Mouse (Mus musculus) embryonic fibroblast, embryonic 13.5 days (primary cell): ENCODE data around the gene Gipr. TPM values are rescaled to one million over a fixed set of nuclear protein-coding genes. Genes with fewer than 3 reads are reported as not detected.

Experiments used
- H3K27ac ChIP-seq: 2 replicates; pipeline ENCODE4 v1.5.1; 2012; ENCODE audit warnings: low read length, control low read depth, inconsistent platforms; ENCODE audit not compliant: insufficient read depth
- H3K4me1 ChIP-seq: 2 replicates; pipeline ENCODE4 v1.6.1; 2011; ENCODE audit warnings: low read length; ENCODE audit not compliant: control insufficient read depth, insufficient read depth
- H3K4me3 ChIP-seq: 2 replicates; pipeline ENCODE4 v1.5.1; 2011; ENCODE audit warnings: mild to moderate bottlenecking, control low read depth, low read length; ENCODE audit not compliant: insufficient read depth
- CTCF ChIP-seq: IDR thresholded peaks from 2 replicates; pipeline ENCODE4 v1.5.1; 2011; ENCODE audit warnings: mild to moderate bottlenecking, control low read depth, low read length, moderate library complexity, borderline replicate concordance; ENCODE audit not compliant: insufficient read depth
- POLR2A ChIP-seq: IDR thresholded peaks from 2 replicates; pipeline ENCODE4 v1.6.1; 2011; ENCODE audit warnings: low read depth, mild to moderate bottlenecking, control low read depth, low read length, moderate library complexity
- polyA plus RNA-seq: library from polyadenylated mRNA; stranded (reverse); fragments of >200 nt; gene quantifications from 2 replicates; pipeline ENCODE4 v1.2.4, GENCODE M21; 2011; ENCODE audit warnings: low read depth; ENCODE audit not compliant: missing spikeins, insufficient read length

The Gipr gene
- polyA plus RNA-seq = not detected in 2 replicates

DNA sequence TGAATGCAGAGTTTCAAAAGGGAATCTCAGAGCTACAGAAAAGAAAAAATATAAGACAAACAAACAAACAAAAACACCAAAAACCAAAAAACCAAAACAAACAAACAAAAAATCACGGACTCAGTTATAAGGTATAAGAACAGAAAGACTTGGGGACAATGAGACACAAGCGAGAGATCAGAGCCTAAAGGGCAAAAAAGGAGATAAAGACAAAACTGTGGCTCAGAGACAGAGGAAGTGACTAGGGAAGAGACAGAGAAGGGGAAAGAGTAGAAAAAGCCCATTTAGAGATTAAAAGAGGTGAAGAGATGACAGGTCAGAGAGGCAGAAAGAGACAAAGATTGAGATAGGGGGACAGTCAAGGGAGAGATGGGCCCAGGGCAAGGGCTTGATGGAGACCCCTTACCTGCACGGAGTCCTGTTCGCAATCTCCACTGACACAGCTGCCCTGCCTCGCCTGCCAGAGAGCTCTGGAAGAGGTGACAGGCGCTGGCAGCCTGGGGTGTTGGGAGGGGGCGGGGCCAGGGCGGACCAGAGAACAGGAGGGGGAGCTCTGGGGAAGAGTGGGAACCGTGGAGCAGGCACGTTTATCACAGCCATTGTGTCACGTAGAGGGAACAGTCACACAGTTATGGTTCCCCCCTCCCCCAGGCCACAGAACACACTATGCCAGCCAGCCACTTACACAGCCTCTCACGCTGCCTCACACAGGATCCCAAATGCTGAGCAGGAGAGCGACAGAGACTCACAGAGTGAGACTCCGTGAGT is at the start of gene Gipr:
TSS of gene Gipr (minus strand) at position 472 of the 768 bp plus-strand sequence.
- Histone ChIP-seq H3K4me3 (no peak within 1 kb of the TSS), H3K27ac (no peak within 1 kb of the TSS), H3K4me1 (no peaks in the 10 kb centered on the region)
- no peak for TF ChIP-seq POLR2A
- TF ChIP-seq CTCF = no peak

- H3K4me3 ChIP-seq = no peak overlapping the region
- H3K4me1 ChIP-seq = no peaks in the 10 kb centered on the region
- no peak for TF ChIP-seq CTCF
- no peak for TF ChIP-seq POLR2A
- H3K27ac ChIP-seq = no peak overlapping the region
These were observed 49.0 kb upstream of the Gipr start for GRCm38 (mm10) chr7:19214940-19215339.

- TF ChIP-seq CTCF (no peak), POLR2A (no peak)
- Histone ChIP-seq H3K27ac (no peak overlapping the region), H3K4me1 (no peaks in the 10 kb centered on the region), H3K4me3 (no peak overlapping the region)
These were observed 48.4 kb upstream of the Gipr start for GRCm38 (mm10) chr7:19214369-19214768.

DNA sequence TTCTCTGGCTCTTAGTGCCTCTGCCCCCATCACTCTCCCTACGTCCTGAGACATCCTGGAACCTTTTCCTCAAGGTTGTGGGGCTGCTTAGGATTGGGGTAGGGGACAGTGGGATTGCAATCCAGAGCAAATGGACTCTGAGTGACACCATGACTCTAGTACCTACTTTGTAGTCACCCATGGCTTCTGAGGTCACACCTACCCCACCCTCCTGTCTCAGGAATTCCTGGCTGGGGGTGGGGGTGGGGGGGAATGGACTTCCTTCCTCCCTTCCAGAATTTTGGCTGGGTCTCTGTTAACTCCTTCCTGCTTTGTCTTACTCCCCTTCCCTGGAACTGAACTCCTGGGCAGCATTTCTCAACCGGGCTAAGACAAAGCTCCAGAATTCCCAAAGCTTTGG is 47.5 kb upstream of the Gipr start:
- Histone ChIP-seq H3K27ac (no peak overlapping the region), H3K4me3 (no peak overlapping the region), H3K4me1 (no peaks in the 10 kb centered on the region)
- TF ChIP-seq CTCF = no peak

DNA sequence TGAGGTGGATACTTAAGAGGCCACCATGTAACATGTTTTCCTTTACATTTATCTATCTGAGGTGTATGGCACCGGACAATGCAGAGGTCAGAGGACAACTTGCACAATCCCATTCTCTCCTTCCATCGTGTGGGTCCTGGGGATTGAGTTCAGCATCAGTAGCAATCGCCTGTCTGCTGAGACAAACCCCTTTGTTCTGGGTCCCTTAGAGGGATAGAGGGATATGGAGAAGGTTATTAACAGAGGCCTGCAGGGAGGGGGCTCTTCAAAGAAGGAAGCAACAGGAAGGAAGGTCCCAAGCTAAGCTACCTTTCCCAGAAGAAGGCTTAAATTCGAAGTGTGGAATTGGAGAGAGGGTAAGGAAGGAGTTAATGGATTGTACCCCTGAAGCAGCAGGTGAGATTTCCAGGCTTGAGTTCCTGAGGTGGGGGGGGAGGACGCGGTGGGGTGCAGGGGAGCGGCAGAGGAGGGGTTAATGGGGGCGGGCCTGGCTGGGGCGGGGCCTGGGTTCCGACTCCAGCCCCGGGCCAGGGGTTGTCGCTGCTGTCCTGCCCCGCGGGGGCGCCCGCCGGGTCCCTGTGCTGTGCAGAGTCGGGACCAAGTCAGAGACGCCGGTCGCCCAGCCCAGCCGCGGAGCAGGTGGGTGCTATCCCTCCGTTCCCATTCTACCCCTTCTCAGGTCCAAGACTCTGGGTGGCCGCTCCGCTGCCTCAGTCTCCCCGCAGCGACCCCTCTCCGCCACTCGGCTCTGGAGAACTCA is 46.2 kb upstream of the Gipr start, which contains the start of gene Gpr4:
TSS of gene Gpr4 (plus strand) at position 543 of the 760 bp plus-strand sequence.
- TF ChIP-seq CTCF (no peak), POLR2A (no peak)
- no peaks in the 10 kb centered on the region for H3K4me1 ChIP-seq
- no peak within 1 kb of the TSS; the same call in 1 of the 2 replicates for H3K4me3 ChIP-seq
- H3K27ac ChIP-seq = no peak within 1 kb of the TSS

GRCm38 (mm10) chr7:19211041-19211675 is 45.2 kb upstream of the Gipr start:
- Histone ChIP-seq H3K4me3 (no peak overlapping the region), H3K27ac (no peak overlapping the region), H3K4me1 (no peaks in the 10 kb centered on the region)
- TF ChIP-seq CTCF (no peak), POLR2A (no peak)

DNA sequence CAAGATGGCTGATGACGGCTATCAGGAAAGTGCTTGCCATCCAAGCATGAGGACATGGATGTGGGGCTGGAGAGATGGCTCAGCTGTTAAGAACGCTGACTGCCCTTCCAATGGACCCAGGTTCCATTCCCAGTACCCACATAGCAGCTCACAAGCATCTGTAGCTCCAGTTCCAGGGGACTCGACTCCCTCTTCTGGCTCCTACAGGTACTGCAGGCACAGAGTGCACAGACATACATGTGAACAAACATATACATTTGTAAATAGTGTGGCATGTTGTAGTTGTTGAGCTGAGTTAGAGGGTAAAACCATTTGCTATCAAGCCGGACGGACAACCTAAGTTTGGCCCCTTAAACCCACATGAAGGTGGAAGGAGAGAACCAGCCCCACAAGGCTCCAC is 44.1 kb upstream of the Gipr start:
- Histone ChIP-seq H3K27ac (no peak overlapping the region), H3K4me1 (no peaks in the 10 kb centered on the region), H3K4me3 (no peak overlapping the region)
- no peak for TF ChIP-seq CTCF
- no peak for TF ChIP-seq POLR2A

DNA sequence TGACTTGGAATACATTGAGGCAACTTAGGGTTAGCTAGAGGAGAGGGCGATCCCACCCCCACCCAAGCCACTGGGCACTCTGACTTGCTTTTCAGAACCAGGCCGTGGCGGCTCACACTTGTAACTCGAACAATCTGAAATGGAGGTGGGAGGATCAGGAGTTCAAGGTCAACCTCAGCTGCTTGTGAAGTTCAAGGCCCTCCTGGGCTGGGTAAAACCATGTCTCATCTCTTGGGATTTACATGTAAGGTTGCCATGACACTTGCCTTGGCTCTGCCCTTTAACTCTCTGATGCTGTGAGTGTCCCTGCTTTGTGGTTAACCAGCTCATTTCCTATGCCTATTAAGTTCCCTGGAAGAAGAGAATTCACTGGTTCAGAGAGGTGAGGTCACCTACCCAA is 43.6 kb upstream of the Gipr start:
- no peak overlapping the region for H3K27ac ChIP-seq
- TF ChIP-seq POLR2A (no peak), CTCF (no peak)

DNA sequence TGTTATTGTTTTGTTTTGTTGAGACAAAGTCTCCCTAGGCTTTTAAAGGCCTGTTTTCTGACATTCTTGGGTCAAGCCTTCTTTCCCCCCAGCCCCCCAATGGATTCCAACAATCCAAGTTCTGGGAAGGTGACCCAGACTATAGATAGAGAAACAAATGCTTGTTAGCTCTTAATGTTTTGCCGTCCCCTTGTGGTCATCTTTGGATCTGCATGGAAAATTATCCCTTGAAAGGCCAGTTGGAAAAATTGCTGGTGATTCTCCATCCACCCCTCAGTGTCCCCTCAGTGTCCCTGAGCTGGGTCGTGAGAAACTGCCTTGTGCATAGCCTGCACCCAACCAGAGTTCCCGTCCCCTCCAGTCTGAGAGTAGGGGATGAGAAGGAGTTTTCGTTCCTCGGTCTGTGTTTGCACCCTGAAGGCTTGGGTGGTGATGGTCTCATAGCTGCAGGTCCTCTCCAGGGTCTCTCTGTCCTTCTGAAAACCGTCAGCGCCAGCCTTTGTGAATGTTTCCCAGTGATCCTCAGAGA is 43.1 kb upstream of the Gipr start:
- TF ChIP-seq CTCF (no peak), POLR2A (no peak)
- no peaks in the 10 kb centered on the region for H3K4me1 ChIP-seq
- no peak overlapping the region for H3K27ac ChIP-seq
- H3K4me3 ChIP-seq = no peak overlapping the region

More for the DNA sequence above, 43.6 kb upstream of the Gipr start:
- Histone ChIP-seq H3K4me1 (no peaks in the 10 kb centered on the region), H3K4me3 (no peak overlapping the region)
